Mouse (Mus musculus) small intestine, adult 2 months (tissue): ENCODE measurements at regions not wholly inside any gene's neighbourhood (a gene's known extent, or its start where the extent isn't known, plus 50 kb on each side); places are given as distances from the start of the nearest gene placed in this dataset.

Experiments
- CTCF ChIP-seq: fragments of 200-500 bp; IDR thresholded peaks from 2 replicates; pipeline ENCODE4 v1.5.1; 2012; ENCODE audit warnings: low read depth, mild to moderate bottlenecking, control low read depth, inconsistent platforms, low read length, moderate library complexity, mixed read lengths; ENCODE audit not compliant: insufficient replicate concordance, insufficient read length; ENCODE audit errors: extremely low read depth
- POLR2A ChIP-seq: fragments of 200-500 bp; IDR thresholded peaks from 2 replicates; pipeline ENCODE4 v1.6.1; 2012; ENCODE audit warnings: low read depth, mild to moderate bottlenecking, control low read depth, inconsistent platforms, low read length, moderate library complexity

GRCm38 (mm10) chr11:114443444-114443843, 224.9 kb upstream of the Rpl38 start:
- no peak for TF ChIP-seq CTCF
- no peak for TF ChIP-seq POLR2A
